Mouse (Mus musculus) heart, postnatal 36 days (tissue): ENCODE measurements around the gene Gnas. TPM values are rescaled to one million over a fixed set of nuclear protein-coding genes. Genes with fewer than 3 reads are reported as not detected.
"Not testable (repeated sequence)": the region's sequence is repeated elsewhere in the genome, so short reads cannot be mapped to it uniquely, and the experiment has no call there.

ENCODE experiments used
- DNase-seq, 2 experiments: peaks; one replicate each; pipeline ENCODE4 v3.0.0; 2021 to 2022
- intact Hi-C: fragments of 180-260 bp; cut with DNase I; formaldehyde crosslinking; loops from one replicate; pipeline ENCODE4 v1.15.1; 2025
- total RNA-seq, 2 experiments: library from RNA; stranded (reverse); gene quantifications; 2 replicates each; pipeline ENCODE4 v1.2.3; 2021

Gene Gnas
- total RNA-seq, 2 experiments from 2014 or later, result 1,171 to 1,227 TPM

DNA sequence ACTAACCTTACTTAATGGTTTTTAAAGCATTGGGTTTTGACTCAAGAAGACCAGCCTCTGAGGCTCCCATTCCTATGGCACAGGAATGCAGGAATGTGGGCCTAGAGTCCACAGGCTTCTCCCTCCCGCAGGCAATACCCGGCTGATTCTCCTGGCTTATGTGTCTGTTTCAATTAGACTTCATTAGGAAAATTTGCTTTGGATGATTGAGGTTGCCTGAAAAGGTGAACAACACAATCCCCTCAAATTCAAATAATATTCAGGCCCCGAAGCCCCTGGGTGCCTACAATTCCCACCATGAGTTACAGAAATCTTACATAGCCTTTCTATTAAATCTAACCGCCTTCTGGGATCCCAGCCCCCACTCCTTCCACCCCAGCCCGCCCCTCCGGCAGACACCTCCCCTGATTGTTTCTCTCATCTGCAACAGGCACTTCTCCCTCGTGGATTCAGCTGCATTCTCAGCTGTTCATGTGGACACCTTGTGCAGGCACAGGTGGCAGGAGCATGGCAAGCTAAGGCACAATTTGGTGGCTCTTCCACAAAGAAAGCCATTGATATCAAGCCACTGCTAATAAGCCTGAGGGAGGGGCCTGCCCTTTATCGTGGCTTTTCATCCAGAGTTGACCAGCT, 7.0 kb downstream of the Gnas start:
- intact Hi-C loops, result no loop called here

DNA sequence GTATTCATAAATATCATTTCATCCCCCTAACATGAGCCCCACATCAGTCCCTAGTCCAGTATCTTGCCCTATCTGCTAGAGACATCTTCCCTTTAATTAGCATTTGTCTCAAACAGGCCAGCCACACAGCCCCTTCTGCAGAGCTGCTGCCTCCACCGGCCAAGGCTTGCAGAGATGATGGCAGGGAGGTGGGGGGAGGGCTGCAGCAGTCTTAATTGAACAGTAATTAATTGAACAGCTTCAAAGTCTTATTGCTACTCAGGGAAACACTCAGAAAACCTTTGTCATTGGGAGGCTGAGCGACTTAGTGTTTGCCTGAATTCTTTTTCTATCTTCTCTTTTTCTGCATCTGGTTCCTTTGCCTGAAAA, 7.5 kb downstream of the Gnas start:
- no peak for DNase-seq
- intact Hi-C loops, result no loop called here

More for the DNA sequence above, 7.0 kb downstream of the Gnas start:
- no peak for DNase-seq

DNA sequence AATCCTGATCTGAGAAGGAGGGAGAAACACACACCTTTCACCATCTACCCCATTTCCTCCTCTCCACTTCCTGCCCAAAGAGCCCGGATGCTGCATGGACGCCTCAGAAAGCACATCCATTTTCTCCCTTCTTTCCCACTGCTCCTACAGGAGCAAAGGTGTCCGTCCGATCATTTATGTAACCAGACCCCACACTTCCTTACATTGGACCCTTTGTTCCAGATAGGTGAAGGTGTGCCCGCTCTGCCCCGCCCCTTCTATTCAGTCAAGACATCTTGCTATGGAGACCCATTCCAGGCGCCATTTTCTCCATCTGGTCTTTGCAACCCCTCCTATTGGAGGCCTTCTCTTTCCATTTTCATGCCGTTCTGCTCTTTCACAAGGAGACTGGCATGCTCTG, 10.3 kb downstream of the Gnas start:
- no peak for DNase-seq
- intact Hi-C loops, result no loop called here

DNA sequence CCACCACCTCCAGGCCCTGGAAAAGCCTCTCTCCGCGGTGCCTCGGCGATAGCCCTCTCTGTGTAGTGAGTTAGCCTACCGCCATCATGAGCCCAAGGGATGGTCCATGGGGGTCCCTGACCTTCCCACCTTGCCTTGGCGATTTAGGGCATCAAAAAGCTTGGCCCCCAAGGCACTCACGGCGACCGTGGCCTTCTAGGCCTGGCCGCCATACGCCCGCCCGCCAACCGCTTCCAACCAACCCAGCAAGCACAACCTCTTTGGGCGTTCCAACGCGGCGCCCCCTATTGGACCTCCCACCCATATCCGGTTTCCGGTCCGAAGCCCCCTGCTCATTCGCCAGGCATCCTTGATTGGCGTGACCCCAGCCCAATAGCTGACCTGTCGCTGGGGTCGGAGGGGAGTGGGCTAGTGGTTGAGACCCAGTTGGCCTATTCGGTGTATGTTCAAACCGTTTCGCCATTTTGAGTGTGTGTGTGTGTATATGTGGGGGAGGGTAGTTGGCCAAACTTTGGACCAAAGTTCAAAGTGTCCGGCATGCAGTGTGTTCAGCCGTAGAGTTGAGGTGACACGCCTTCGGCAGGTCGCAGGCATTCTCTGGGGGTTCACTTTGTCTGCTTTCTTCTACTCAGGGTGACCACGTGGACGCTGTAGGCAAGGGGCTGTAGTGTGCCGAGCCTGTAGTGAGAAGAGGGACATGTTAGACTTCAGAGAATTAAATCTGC, 11.2 kb downstream of the Gnas start:
- intact Hi-C loops, result loop anchor here (5.0 kb wide), 1 partner anchor 708 kb away; no protein-coding TSS in a partner anchor
- DNase-seq, result peak in 1 of 2 experiments; percentile 40

DNA sequence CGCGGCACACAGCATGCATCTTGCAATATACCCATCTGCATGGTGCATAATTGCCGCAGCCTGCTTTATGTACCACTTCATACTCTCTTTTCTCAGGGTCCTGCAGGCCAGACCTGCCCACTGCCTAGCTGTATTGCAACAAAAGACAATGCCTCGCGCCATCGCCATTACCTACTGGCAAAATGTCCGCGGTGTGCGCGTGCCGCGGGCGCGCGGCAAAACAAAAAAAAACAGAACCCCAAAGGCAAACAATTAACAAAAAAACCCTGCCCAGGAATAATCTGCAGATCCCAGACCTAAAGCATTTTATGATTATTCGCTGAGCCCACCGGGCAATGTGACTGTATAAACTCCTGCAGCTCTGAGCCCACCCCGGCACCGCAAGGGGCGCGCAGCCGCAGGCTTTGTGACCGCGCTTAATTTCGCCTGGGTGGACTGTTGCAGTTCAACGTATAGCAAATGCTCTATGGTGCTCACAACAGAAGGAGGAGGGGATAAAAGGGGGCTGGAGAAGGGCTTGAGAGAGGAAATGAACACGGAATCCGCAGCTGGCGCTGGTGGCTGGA, 11.9 kb downstream of the Gnas start:
- DNase-seq, result no peak
- intact Hi-C loops, result loop anchor here (5.0 kb wide), 1 partner anchor 709 kb away; no protein-coding TSS in a partner anchor

DNA sequence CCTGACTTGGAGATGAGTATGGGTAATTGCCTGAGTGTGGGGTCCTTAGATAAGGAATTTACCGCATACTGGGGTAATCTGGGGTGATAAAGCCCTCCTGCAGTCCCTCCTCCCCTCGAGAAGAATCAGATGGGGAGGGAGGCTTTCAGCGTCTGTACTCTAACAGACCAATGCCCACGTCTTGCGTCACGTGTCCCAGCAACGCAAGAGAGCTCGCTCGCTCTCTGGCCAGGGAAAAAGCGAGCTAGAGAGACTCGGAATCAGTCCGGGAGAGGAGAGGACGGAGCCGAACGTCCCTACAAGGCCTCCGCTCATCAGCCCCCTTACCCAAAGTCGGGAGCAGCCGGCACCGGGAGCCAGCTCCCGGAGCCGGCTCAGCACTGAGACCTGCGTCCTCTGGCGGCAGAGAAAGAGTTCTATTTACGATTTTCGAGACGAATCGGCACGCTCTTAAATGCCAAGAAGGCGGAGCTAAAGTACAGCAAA, 13.0 kb downstream of the Gnas start:
- intact Hi-C loops, result loop anchor here (5.0 kb wide), 1 partner anchor 710 kb away; no protein-coding TSS in a partner anchor
- DNase-seq, result peak in 1 of 2 experiments; percentile 33

DNA sequence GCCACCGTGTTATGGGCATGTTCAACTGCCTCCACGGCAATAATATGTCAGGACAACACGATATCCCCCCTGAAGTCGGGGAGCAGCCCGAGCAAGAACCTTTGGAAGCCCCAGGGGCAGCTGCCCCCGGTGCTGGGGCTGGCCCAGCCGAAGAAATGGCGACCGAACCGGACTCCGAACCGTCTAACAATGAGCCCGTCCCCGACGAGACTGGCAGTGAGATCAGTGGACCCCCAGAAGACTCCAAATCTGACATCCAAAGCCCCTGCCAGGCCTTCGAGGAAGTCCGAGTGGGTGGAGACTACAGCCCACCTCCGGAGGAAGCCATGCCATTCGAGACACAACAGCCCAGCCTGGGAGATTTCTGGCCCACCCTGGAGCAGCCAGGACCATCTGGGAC, 13.7 kb downstream of the Gnas start:
- intact Hi-C loops, result loop anchor here (5.0 kb wide), 1 partner anchor 711 kb away; no protein-coding TSS in a partner anchor

DNA sequence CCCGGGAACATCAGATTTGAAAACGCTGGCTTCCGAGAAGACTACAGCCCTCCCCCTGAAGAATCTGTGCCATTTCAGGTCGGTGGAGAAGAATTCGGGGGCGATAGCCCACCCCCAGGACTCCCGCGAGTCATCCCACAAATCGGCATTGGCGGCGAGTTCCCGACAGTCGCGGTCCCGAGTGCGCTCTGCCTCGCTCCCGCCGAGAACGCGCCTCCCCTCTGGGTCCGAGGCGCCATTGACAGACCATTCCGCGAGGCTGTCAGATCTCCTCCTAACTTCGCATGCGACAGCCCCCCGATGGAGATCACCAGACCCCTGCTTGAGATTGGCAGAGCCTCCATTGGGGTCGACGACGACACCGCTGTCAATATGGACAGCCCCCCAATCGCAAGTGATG, 14.4 kb downstream of the Gnas start:
- no peak for DNase-seq
- intact Hi-C loops, result loop anchor here (5.0 kb wide), 1 partner anchor 711 kb away; no protein-coding TSS in a partner anchor

More for the DNA sequence above, 13.7 kb downstream of the Gnas start:
- DNase-seq, result no peak

DNA sequence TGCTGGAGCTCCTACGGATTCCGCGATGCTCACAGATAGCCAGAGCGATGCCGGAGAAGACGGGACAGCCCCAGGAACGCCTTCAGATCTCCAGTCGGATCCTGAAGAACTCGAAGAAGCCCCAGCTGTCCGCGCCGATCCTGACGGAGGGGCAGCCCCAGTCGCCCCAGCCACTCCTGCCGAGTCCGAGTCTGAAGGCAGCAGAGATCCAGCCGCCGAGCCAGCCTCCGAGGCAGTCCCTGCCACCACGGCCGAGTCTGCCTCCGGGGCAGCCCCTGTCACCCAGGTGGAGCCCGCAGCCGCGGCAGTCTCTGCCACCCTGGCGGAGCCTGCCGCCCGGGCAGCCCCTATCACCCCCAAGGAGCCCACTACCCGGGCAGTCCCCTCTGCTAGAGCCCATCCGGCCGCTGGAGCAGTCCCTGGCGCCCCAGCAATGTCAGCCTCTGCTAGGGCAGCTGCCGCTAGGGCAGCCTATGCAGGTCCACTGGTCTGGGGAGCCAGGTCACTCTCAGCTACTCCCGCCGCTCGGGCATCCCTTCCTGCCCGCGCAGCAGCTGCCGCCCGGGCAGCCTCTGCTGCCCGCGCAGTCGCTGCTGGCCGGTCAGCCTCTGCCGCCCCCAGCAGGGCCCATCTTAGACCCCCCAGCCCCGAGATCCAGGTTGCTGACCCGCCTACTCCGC, 15.1 kb downstream of the Gnas start:
- intact Hi-C loops, result loop anchor here (5.0 kb wide), 1 partner anchor 712 kb away; no protein-coding TSS in a partner anchor
- no peak for DNase-seq

DNA sequence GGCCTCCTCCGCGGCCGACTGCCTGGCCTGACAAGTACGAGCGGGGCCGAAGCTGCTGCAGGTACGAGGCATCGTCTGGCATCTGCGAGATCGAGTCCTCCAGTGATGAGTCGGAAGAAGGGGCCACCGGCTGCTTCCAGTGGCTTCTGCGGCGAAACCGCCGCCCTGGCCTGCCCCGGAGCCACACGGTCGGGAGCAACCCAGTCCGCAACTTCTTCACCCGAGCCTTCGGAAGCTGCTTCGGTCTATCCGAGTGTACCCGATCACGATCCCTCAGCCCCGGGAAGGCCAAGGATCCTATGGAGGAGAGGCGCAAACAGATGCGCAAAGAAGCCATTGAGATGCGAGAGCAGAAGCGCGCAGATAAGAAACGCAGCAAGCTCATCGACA, 15.6 kb downstream of the Gnas start:
- no peak for DNase-seq
- intact Hi-C loops, result loop anchor here (5.0 kb wide), 1 partner anchor 712 kb away; no protein-coding TSS in a partner anchor

DNA sequence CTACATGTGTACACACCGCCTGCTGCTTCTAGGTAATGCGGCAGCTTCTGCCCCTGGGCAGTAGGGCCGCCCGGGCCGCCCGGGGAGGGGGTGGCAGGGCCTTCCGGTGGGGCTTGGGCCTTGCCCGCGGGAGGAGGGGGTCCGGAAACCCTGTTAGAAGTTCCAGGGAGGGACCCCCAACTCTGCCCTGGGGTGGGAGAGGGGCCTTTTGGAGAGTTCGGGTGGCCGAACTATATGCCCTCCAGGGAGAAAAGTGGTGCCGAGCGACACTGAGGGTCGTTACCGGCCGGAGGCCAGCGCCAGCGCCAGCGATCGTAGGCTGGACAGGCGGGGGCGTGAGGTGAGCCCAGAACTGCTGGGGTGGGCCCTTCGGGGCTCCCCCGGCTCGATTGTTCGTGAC, 16.1 kb downstream of the Gnas start:
- no peak for DNase-seq
- intact Hi-C loops, result no loop called here

DNA sequence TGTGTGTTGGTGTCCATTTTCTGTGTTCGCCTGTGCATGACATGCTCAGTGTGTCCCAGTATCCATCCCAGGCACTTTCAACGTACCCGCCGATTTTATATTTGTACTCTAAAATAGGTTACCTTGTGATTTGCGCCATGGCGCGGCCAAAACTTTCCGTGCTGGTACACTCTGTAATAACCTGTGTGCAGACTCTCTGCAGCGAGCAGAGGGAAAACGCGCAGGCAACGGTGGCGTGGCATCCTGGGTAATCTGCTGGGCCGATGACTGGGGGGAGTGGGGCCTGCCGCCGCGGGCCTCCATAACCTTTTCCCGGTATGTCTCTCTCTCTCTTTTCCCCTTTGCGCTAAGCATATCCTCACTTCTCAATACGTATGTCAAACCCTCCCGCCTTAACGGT, 16.5 kb downstream of the Gnas start:
- no peak for DNase-seq
- intact Hi-C loops, result no loop called here

DNA sequence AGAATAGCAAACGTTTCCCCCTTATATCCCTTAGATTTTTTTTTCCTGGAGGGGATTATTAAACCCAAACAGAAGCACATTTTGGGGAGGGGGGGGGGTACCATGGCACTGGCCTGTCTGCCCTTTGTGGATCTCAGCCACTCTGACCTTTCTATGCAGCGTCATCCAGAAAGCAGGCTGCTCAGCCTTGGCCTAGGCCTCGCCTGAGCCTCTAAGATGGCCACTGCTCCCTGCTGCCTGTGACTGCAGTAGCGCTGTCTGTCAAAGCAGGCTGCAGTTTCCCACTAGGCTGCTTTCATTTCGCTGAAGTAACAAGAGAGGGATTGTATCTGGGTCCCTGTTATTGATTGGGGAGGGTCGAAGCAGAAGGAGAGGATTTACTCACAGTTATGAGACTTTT, 18.4 kb downstream of the Gnas start:
- intact Hi-C loops, result no loop called here
- no peak for DNase-seq

DNA sequence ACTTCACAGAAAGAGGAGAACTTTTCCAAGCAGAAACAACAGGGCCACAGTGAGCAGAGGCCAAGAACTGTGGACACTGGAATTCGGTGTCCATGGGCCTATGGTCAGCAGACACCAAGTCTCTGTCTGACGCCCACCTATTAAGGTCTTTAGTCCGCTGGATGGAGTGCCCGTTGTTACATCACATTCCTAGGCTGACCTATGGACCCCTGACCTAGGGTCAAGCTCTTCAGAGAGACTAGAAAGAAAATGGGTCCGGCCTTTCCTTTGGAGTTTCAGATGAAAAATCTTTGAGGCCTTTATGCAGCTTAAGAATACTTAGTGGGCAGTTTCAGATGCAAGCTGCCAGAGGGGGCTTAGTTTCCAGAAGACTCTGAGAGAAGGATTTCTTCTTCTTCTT, 21.5 kb downstream of the Gnas start:
- intact Hi-C loops, result no loop called here
- DNase-seq, result no peak

DNA sequence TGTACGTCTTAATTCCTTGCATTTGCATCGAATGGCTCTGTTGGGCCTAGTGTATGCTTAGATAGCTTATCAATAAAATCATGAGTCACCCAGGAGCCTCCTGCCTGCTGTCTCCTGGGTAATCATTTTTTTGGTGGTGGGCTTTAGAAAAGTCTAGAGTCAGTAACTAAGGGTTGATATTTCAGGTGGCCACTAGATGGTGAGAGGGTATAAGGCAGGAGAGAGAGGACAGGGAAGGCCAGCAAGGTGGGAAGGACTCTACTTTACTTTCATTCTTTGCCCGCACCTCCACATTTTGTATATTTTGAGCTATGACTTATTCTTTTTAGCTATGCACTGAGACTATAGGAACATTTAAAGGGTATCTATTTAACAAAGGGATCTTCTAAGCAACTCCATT, 23.8 kb downstream of the Gnas start:
- intact Hi-C loops, result no loop called here

DNA sequence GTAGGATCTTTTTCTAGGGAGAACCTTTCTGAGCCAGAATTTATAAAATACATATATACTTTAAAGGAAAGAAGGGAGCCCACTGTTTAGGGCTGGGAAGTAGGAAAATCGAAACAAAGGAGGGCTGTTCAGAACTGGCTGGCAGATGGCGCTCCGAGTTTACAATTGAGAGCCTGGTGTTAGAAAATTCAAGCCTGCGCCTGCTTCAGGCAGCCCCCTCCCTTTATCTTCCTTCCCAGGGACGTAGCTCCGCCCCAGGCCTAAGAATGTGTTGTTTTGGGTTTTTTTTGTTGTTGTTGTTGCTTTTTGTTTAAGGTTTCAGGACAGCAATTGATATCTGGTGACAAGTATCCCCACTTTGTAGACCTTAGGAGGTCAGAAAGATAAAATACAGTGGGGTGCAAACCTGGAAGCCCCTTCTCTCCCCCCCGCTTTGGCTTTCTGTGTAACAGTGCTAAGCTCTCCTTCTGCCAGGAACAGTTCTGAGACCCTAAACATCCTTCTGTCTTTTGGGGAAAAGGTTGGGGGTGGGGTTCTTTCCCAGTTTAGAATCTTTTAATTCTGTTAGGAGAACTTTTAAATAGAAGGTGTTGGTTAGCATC, 26.9 kb downstream of the Gnas start:
- intact Hi-C loops, result loop anchor here (1.0 to 5.0 kb wide), 4 partner anchors 142 to 589 kb away; no protein-coding TSS in a partner anchor
- peak; percentile 53 to 68 for DNase-seq

More for the DNA sequence above, 23.8 kb downstream of the Gnas start:
- no peak for DNase-seq

DNA sequence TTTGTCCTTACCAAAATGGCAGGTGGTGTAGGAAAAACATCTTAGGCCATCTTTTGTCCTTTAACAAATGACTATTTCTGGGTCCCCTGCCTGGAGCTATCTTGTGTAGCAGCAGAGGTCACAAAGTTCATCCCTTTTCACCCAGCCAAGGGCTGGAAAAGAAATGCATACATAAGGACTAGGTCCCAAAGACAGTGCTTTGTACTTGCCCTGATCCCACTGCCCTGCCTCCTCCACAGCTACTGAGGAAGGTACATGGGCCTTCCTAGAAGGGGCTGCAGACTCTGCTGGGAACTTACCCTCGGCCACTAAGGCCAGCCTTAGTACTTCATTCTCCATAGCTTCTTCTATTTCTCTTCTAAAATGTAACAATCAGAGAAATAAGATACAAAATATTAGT, 27.5 kb downstream of the Gnas start:
- intact Hi-C loops, result loop anchor here (1.0 to 5.0 kb wide), 7 partner anchors 142 to 589 kb away; no protein-coding TSS in a partner anchor
- DNase-seq, result no peak

DNA sequence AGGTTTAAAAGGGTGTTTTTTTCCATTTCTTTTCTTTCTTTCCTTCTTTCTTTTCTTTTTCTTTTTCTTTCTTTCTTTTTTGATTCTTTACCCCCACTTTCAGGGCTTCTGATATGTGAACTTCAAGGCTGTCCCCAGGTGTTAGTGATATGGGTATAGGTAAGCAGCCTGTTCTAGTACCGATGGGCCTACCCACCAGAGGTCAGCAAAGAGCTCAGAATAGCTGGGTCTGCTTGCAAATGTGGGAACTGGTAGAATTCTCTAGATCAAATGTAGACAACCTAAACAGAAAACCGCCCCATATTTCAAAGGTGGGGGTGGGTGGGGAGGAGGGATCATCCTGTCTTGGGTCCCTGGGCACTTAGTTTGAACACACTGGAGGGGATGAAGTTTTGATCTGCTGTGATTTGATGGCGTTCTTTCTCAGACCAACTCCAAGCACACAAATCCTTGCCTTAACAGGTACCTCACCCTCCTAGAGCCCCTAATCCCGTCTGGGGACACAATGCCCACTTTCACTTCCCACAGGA, 28.1 kb downstream of the Gnas start:
- intact Hi-C loops, result loop anchor here (1.0 to 5.0 kb wide), 5 partner anchors 180 to 546 kb away; no protein-coding TSS in a partner anchor
- peak; percentile 78 to 84 for DNase-seq

DNA sequence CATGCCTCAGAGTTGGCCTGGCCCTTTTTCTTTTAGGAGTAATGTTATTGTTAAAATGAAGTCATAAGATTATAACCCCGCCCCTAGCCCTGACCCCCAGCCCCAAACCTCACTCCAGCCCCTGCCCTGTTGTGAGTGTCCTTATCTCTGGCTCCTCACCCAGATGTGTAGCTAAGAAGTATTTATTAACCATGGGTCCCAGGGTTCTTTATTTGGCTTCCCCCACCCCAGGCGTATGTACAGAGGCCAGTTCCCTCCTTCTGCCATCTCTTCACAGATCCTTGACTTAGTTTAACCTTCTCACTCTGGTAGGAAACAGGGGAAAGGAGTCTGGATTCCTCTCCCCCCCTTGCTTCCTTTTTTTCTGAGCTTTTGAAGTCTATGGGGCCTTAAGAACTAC, 28.5 kb downstream of the Gnas start:
- intact Hi-C loops, result loop anchor here (1.0 to 5.0 kb wide), 5 partner anchors 180 to 546 kb away; no protein-coding TSS in a partner anchor
- no peak for DNase-seq

DNA sequence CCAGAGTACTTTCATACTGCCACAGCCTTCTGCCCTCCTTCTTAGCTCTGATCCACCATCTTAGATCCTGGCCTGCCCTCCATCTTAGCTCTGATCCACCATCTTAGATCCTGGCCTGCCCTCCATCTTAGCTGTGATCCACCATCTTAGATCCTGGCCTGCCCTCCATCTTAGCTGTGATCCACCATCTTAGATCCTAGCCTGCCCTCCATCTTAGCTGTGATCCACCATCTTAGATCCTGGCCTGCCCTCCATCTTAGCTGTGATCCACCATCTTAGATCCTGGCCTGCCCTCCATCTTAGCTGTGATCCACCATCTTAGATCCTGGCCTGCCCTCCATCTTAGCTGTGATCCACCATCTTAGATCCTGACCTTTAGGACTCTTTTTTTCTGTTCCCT, 31.3 kb downstream of the Gnas start:
- intact Hi-C loops, result not testable (repeated sequence)

More for the DNA sequence above, 31.3 kb downstream of the Gnas start:
- not testable (repeated sequence) for DNase-seq
